Mouse (Mus musculus) cerebellum, adult 18-20 months (tissue): Measurements from ENCODE around the gene Nuak2.

Experiments
- DNase-seq, 2 experiments: peaks; one replicate each; pipeline ENCODE4 v3.0.0; 2021

Gene Nuak2

DNA sequence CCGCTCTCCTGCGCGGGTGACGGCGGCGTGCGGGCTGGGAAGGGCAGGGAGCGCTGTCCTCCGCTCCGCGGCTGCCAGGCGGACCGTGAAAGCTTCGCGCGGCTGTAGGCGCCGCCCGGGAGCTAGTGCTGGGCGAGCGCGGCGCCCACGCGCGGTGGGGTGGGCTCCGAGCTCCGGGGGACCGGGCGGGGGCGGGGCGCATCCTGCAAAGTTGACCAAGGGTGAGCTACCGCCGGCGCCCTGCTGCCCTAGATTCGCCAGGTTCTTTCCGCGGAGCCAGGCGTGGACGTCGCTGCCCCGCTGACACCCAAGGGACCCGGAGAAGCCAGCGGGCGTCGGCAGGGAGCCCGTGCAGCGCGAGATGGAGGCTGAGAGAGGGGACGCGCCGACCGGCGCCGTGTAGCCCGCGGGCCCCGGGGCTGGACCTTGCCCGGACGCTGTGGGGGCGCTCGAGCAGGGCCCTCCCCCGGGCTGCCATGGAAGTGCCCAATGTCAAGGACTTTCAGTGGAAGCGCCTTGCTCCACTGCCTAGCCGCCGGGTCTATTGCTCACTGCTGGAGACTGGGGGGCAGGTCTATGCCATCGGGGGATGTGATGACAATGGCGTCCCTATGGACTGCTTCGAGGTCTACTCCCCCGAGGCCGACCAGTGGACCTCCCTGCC is 17.0 kb upstream of the Nuak2 start:
- peak; percentile 38 to 76 for DNase-seq

DNA sequence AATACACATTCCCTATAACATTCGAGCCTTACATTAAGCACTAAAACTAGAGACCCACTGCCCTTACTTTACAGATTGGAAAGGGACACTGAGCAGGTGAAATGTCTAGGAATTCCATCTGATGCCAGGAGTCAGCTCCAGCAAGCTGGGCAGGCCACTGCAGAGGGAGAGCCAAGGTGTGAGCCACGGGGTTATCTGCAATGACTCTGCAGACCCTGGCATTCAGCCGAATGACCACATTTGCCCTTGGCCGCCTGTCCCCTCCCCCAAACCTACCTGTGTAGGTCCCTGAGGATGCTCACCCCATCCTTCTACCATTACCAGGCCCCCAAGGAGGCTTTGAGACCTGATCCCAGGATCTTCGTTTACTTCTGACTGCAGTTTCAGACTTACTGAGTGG is 16.2 kb upstream of the Nuak2 start:
- DNase-seq, result peak; percentile 45 to 47

- no peak for DNase-seq
These were observed 14.7 kb upstream of the Nuak2 start for GRCm38 (mm10) chr1:132301242-132301641.

DNA sequence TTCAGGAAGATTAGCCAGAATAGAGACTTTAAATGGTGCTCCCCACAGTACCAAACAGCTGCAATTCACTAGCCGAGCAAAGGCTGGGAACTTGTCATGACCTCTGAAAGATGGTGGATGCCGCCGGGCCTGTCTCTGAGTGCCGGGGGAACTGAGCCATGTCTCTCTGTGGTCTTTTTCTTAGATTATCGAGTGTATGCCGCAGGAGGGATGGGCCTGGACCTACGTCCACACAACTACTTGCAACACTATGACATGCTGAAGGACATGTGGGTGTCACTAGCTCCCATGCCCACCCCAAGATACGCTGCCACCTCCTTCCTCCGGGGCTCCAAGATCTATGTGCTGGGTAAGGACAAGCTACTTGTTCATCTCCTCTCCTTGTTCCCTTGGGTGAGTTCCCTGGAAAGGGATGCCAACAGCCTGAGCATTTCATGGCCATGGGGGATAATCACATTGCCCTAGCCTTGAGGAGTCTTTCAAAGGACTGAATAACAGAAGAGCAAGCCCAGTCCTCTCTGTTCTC is 13.5 kb upstream of the Nuak2 start:
- no peak for DNase-seq

GRCm38 (mm10) chr1:132304618-132305214 is 11.2 kb upstream of the Nuak2 start:
- no peak for DNase-seq

- peak; percentile 62 to 64 for DNase-seq
These were observed 9.8 kb upstream of the Nuak2 start for GRCm38 (mm10) chr1:132306160-132306559.

- DNase-seq, result no peak
These were observed 9.1 kb upstream of the Nuak2 start for GRCm38 (mm10) chr1:132306808-132307207.

DNA sequence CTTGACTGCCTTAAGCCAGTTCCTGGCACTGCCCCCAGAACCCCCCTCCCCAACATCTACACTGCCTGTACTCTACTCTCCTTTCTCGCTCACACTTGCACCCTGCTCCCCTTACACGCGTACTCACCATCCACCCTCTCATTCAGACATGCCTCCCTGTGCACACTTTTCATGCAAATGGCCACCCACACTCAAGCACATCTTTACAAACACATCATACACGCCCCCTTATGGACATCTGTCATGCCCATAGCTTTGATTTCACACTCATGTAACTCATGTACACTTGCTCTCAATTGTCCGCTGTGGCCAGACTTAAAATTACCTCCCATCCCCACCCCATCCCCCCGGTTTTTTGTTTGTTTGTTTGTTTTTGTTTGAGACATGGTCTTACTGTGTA is 8.0 kb upstream of the Nuak2 start:
- no peak for DNase-seq

- no peak for DNase-seq
These were observed 7.3 kb upstream of the Nuak2 start for GRCm38 (mm10) chr1:132308674-132309073.

DNA sequence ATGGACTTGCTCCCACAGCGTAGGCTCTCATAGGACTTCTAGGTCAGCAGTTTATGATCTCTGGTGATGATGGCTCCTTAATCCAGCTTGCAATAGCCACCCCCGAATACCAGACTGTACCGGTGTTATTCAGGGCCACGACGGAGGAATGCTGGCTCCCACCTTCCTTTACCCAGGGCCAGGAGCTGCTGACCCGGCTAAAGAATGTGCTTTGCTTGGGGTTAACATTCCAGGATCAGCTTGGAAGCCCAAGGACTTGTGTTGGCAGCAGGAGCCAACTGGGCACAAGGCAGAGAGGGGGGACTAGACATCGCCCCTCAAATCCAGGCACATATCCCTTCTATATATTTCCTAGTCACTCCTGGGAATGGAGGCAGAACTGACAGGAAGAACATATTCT is 5.2 kb upstream of the Nuak2 start:
- DNase-seq, result no peak

DNA sequence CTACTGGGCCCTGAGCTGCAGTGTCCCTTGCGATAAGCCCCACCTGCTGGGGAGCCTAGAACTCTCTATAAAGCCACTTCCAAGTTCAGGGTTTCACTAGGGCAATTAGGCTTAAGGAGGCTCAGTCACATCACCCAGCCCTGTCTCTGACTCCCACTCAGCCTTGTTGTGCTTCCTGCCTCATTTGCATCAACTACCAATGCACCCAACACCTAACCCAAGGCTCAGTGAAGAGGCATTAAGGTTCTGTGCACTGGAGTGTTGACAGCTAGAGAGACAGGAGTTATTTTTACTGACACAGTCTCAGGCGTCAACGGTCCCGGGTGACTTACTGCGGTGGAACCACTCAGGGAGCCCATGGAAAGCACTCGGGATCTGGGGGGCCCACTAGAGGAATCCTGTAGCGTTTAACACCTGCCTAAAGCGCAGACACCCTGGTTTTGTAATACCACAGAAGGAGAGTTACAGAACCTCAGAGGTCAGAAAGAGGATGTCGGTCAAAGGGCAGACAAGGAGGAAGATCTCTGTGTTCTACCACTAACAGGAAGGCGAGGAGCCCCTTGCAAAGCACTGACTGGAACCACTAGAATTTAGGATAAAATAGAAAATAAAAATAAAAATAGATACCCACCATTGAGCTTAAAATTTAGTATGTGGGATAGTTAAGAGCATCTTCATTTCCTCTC is 4.6 kb upstream of the Nuak2 start:
- no peak for DNase-seq

GRCm38 (mm10) chr1:132312043-132312442 is 3.9 kb upstream of the Nuak2 start:
- DNase-seq, result no peak

GRCm38 (mm10) chr1:132312703-132313102 is 3.2 kb upstream of the Nuak2 start:
- DNase-seq, result peak; percentile 66 to 70

GRCm38 (mm10) chr1:132316625-132316994 is 684 bp downstream of the Nuak2 start:
- DNase-seq, result no peak

- no peak for DNase-seq
These were observed 1.5 kb downstream of the Nuak2 start for GRCm38 (mm10) chr1:132317413-132317812.

GRCm38 (mm10) chr1:132317894-132318863 is 2.3 kb downstream of the Nuak2 start:
- no peak for DNase-seq

DNA sequence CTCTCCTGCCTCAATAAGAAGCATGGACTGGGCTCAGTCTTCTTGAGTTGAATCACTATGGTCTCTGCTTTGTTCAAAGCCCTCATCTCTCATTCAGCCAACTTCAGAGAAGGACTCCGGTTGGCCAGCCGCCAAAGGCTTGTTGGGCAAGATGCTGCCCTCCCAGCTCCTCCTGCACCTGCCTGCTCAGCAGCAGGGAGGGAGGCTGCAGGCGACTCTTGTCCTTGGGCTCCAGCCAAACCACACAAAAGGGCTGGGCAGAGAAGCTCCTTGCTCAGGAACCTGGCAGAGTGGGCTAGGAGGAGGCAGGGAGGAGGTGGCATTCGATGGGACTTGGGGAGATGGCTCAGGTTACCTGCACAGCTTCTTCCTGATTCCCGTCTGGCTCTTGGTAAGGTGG is 3.3 kb downstream of the Nuak2 start:
- DNase-seq, result peak; percentile 78 to 83

DNA sequence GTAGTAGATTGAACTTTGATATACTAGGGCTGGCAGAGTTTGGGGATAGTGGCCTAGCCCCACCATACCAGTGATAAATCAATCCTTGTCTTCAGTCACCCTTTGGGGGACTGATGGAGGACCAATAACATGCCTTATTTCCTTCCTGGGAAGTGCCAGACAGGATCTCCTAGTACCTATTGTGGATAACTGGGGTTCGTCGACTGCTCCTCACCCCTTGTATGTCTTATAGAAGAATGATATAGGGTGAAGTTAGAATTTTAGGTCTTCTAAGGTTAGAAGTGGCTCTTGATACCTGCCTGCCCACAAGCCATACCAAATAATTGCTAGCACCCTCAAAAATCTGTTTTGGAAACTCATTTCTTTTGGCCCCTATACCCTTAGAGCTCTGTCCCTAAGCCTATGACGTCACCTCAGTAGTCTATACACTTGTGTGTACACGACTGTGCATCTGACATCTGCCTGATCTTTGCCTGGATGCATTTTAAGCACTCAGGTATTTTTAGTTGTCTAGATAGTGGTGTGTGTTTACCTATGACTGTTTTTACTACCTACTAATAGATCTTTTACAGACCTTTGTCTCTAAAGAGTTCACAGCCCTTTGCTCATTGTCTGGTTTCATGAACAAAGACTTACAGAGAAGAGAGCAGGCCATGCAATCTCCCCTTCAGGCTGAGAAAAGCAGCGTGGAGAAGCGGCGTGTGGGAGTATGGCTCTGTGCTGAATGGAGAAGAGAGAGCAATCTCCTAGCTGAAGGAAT is 6.1 kb downstream of the Nuak2 start:
- no peak for DNase-seq

DNA sequence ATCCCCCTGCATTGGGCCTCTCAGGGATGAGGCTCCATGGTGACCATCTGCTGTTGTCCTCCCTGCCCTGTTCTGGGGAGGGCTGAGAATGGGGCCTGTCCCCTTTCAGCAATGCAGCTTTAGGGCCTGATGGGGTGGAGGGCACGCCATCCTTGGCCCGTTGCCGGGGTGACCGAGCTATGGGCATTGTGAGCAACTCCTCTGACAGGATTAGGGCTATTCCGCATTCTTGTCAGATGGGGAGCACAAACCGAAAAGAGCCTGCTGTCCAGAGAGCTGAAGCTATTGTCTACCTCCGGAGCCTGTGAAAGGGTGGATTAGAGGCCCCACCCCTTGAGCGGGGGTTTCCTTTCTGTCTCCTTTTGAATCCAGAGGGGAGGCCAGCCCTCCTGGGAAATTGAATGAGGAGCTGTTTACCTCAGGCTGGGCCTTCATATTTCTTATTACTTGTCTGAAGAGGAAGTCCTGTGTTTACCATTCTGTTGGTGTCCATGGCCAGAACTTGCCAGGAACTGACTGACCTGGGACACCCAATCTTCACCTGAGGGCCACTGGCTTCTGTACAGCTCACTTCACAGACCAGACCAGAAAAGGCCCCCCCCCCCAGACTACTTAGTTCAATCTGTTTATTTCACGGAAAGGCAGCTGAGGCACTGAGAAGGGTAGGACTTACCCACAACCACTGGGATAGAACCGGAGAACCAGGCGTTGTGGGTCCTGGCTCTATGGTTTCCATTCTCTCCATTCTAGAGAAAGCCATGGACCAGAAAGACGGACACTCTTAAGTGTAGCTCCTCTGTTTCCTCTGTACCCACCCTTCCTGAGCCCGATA is 7.0 kb downstream of the Nuak2 start:
- DNase-seq, result no peak

GRCm38 (mm10) chr1:132326777-132327176 is 10.9 kb downstream of the Nuak2 start:
- no peak for DNase-seq

GRCm38 (mm10) chr1:132327477-132327876 is 11.6 kb downstream of the Nuak2 start:
- no peak for DNase-seq
